Mouse (Mus musculus) liver, embryonic 14.5 days (tissue): ENCODE data around the gene Pacrg. TPM values are rescaled to one million over a fixed set of nuclear protein-coding genes. Genes with fewer than 3 reads are reported as not detected.

ENCODE experiments used
- ATAC-seq: fragments of 200-750 bp; cut with Nextera tagmentation; 2 replicates; pipeline ENCODE4 v1.8.0; 2017; ENCODE audit warnings: moderate number of reproducible peaks, mild to moderate bottlenecking, moderate library complexity; ENCODE audit not compliant: insufficient read depth
- DNase-seq, 3 experiments: peaks; one replicate each; pipeline ENCODE4 v3.0.0-alpha.2; 2012 to 2013; ENCODE audit warnings: low read depth in 3 of 3, low spot score in 3 of 3
- H3K27ac ChIP-seq: fragments of 300-500 bp; sonication (generic); 2 replicates; pipeline ENCODE4 v1.5.1; 2014; ENCODE audit warnings: moderate library complexity, mild to moderate bottlenecking, control low read depth, inconsistent platforms
- H3K27me3 ChIP-seq: fragments of 300-500 bp; sonication (generic); 2 replicates; pipeline ENCODE4 v1.6.1; 2014; ENCODE audit warnings: mild to moderate bottlenecking, low read length, moderate library complexity; ENCODE audit not compliant: control insufficient read depth, insufficient read depth
- H3K36me3 ChIP-seq: fragments of 300-500 bp; sonication (generic); replicated peaks from 2 replicates; pipeline ENCODE4 v1.6.1; 2014; ENCODE audit warnings: low read depth; ENCODE audit not compliant: control insufficient read depth, insufficient read depth
- H3K4me1 ChIP-seq, 2 experiments: fragments of 200-500 bp in 1 of 2; fragments of 300-500 bp in 1 of 2; sonication (generic) in 1 of 2; replicated peaks; 2 replicates each; pipeline ENCODE4 v1.6.1; 2012 to 2014; ENCODE audit warnings: antibody characterized with exemption in 1 of 2, inconsistent platforms in 1 of 2, low read length in 1 of 2; ENCODE audit not compliant: control insufficient read depth in 2 of 2, insufficient read depth in 2 of 2
- H3K4me2 ChIP-seq: fragments of 300-500 bp; sonication (generic); 2 replicates; pipeline ENCODE4 v1.6.1; 2014; ENCODE audit warnings: low read depth, mild to moderate bottlenecking, control low read depth, moderate library complexity
- H3K4me3 ChIP-seq, 2 experiments: fragments of 200-500 bp in 1 of 2; fragments of 300-500 bp in 1 of 2; sonication (generic) in 1 of 2; 2 replicates each; pipeline ENCODE4 v1.5.1; 2012 to 2014; ENCODE audit warnings: low read depth in 2 of 2, low read length in 2 of 2, mild to moderate bottlenecking in 2 of 2, control low read depth in 1 of 2, inconsistent platforms in 1 of 2, moderate library complexity in 1 of 2; ENCODE audit not compliant: insufficient read depth in 1 of 2
- H3K9ac ChIP-seq: fragments of 300-500 bp; sonication (generic); replicated peaks from 2 replicates; pipeline ENCODE4 v1.6.1; 2014; ENCODE audit warnings: mild to moderate bottlenecking, control low read depth, moderate library complexity
- H3K9me3 ChIP-seq: fragments of 300-500 bp; sonication (generic); 2 replicates; pipeline ENCODE4 v1.6.1; 2016; ENCODE audit warnings: low read length, mixed read lengths; ENCODE audit not compliant: control insufficient read depth
- CTCF ChIP-seq: IDR thresholded peaks from 2 replicates; pipeline ENCODE4 v1.5.1; 2016; ENCODE audit warnings: antibody characterized with exemption, low read depth, control low read depth
- EP300 ChIP-seq: IDR thresholded peaks from 2 replicates; pipeline ENCODE4 v1.6.1; 2016; ENCODE audit warnings: antibody characterized with exemption, low read depth
- WGBS: fragments of 180-500 bp; shearing (Covaris S2); extraction: QIAGEN DNeasy Blood & Tissue Kit; methylation state at CpG from one replicate; pipeline ENCODE4 v1.1.7; 2014; ENCODE audit not compliant: insufficient replicate concordance; 5-methylcytosine and 5-hydroxymethylcytosine counted together
- polyA plus RNA-seq, 2 experiments: library from polyadenylated mRNA; depleted of rRNA in 1 of 2; stranded (reverse) in 1 of 2; unstranded in 1 of 2; fragments of >200 nt; fragmentation: Nextera tagmentation in 1 of 2; extraction: Ambion mirVana in 1 of 2; gene quantifications; 2 replicates each; pipeline versions ENCODE4 v1.2.1 to v1.2.3; 2012 to 2014

Gene Pacrg
- polyA plus RNA-seq, 2 experiments, result 0.04 TPM; not detected in 1

DNA sequence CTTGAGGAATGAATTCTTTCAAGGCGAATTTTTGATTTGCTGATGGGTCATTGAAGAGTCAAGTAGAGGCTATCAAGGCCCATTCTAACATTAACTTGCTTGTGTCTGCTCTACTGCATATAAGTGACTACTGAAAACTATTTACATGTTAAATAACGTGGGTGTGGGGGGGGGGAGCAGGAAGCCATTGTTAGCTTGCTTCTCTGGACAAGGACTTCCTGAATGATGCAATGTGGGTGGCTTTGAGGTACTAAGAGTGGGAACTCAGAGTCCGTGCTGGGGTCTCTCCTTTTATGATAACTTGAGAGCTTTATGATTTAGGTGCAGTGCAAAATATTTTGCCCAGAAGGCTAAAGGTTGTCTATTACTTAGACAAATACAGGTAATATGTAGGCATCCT is 67.9 kb downstream of the Pacrg start:
- TF ChIP-seq EP300, result no peak
- TF ChIP-seq CTCF, result no peak
- ATAC-seq, result no peak
- no peaks in the 10 kb centered on the region for H3K36me3 ChIP-seq
- 23% methylated on average over 3 of the region's 3 CpGs for WGBS
- DNase-seq, result no peak
- H3K4me3 ChIP-seq, result no peak overlapping the region
- H3K4me1 ChIP-seq, result no peaks in the 10 kb centered on the region
- no peaks in the 10 kb centered on the region for H3K9me3 ChIP-seq
- no peak overlapping the region for H3K9ac ChIP-seq
- no peak overlapping the region for H3K4me2 ChIP-seq
- no peaks in the 10 kb centered on the region for H3K27me3 ChIP-seq
- no peak overlapping the region for H3K27ac ChIP-seq

DNA sequence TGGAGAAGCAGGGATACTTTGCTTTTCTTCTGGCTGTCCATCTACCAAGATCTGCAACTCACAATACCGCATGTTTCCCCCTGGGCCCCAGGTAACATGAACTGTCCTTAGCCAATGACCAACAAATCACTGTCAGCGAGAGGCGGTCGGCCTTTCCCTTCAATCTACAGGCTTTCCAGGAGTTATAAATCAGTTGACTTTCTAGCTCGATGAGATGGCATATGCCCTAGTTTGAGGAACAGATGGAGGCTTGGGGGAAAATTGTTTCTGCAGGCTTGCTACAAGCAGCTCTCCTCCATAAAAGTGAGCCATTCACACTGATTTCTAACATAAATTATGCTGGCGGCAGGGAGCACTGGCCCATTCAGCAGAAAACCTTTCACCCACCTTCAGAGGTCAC is 70.2 kb downstream of the Pacrg start:
- Histone ChIP-seq H3K4me1 (no peaks in the 10 kb centered on the region), H3K36me3 (no peaks in the 10 kb centered on the region), H3K9me3 (no peaks in the 10 kb centered on the region), H3K9ac (no peak overlapping the region), H3K4me2 (no peak overlapping the region), H3K27me3 (no peaks in the 10 kb centered on the region), H3K4me3 (no peak overlapping the region), H3K27ac (no peak overlapping the region)
- 47% methylated on average over 6 of the region's 6 CpGs for WGBS
- DNase-seq (no peak), ATAC-seq (no peak)
- no peak for TF ChIP-seq EP300
- TF ChIP-seq CTCF, result no peak

DNA sequence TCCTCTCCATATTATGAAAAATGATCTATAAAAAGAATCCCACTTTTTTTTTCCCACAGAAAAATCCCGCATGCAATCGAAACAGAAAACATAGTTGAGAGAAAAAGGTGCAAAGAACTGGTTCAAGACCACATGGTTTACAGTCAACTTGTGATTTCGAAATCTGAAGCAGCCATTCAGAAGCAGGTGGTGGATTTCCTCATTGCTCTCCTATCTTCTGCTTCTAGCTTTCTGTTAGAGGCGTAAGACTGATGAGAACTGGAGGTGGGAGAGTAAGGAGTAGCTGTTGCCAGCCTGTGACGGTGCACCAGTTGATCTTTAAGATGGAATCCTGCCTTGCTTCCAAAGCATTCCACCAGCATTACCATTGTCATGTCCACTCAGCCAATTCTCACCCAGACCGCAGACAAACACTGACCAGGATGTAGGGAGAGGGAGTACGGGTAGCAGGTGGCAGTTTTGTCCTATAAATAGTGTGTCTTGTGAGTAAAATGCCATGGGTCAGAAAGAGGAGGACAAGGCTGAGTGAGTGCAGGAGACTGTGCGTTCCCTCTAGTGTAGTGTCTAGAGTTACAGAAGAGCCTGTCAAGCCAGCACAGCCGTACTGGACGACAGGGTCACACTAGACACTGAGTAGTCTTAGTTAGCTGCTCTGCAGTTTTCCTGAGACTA is 73.2 kb downstream of the Pacrg start:
- H3K9ac ChIP-seq, result no peak overlapping the region
- no peak overlapping the region for H3K4me3 ChIP-seq
- DNase-seq (no peak), ATAC-seq (no peak)
- no peak overlapping the region for H3K4me2 ChIP-seq
- H3K9me3 ChIP-seq, result no peaks in the 10 kb centered on the region
- no peaks in the 10 kb centered on the region for H3K4me1 ChIP-seq
- TF ChIP-seq EP300, result no peak
- TF ChIP-seq CTCF, result no peak
- H3K36me3 ChIP-seq, result no peaks in the 10 kb centered on the region
- no peaks in the 10 kb centered on the region for H3K27me3 ChIP-seq
- 51% methylated on average over 10 of the region's 10 CpGs for WGBS
- no peak overlapping the region for H3K27ac ChIP-seq

DNA sequence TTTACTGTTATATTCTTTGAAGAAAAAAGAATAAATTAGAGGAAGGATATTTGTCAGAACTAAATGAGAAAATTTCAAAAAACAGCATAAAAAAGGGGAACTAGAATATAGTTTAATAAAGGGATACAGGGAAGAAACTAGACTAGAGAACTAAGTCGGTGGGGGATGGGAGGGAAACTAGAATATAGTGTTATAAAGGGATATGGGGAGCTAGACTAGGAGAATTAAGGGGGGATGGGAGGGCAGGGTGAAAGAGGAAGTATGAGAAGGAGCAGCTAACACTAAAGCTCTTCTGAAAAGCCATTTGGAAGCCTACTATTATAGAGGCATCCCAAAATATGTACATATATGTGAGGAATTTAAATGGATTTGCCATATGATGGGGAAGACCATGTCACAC is 75.8 kb downstream of the Pacrg start:
- H3K36me3 ChIP-seq, result no peaks in the 10 kb centered on the region
- ATAC-seq, result no peak
- no peak overlapping the region for H3K4me3 ChIP-seq
- TF ChIP-seq CTCF, result no peak
- no peak for TF ChIP-seq EP300
- DNase-seq, result no peak
- H3K9me3 ChIP-seq, result no peaks in the 10 kb centered on the region
- H3K9ac ChIP-seq, result no peak overlapping the region
- 51% methylated on average over 1 of the region's 1 CpGs for WGBS
- no peaks in the 10 kb centered on the region for H3K4me1 ChIP-seq
- H3K27ac ChIP-seq, result no peak overlapping the region
- H3K27me3 ChIP-seq, result no peaks in the 10 kb centered on the region
- H3K4me2 ChIP-seq, result no peak overlapping the region

DNA sequence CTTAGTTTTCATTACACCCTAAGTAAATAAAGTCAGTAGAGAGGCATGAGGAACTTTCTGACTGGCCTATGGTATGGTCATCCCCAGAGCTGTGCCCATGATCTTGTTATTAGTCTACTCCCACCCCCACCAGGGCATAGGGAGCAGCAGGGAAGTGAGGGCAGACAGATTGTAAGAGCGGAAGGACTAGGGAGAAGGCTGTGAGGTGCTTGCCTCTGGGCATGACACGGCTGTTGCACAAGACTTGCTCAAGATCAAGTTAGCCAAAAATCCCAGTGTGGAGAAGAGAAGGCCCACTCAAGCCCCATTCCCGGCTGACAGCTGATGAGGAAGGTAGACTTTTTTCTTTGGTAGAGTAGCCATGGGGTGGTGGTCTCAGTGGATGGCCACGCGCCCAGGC is 82.7 kb downstream of the Pacrg start:
- no peaks in the 10 kb centered on the region for H3K9me3 ChIP-seq
- 63% methylated on average over 5 of the region's 5 CpGs for WGBS
- no peak for ATAC-seq

More for the DNA sequence above, 82.7 kb downstream of the Pacrg start:
- TF ChIP-seq CTCF, result no peak
- no peak for TF ChIP-seq EP300
- DNase-seq, result no peak
- H3K27ac ChIP-seq, result no peak overlapping the region
- H3K27me3 ChIP-seq, result no peaks in the 10 kb centered on the region
- H3K9ac ChIP-seq, result no peak overlapping the region
- no peaks in the 10 kb centered on the region for H3K4me1 ChIP-seq
- no peaks in the 10 kb centered on the region for H3K36me3 ChIP-seq
- no peak overlapping the region for H3K4me3 ChIP-seq
- no peak overlapping the region for H3K4me2 ChIP-seq
